In the genomic region with DNA sequence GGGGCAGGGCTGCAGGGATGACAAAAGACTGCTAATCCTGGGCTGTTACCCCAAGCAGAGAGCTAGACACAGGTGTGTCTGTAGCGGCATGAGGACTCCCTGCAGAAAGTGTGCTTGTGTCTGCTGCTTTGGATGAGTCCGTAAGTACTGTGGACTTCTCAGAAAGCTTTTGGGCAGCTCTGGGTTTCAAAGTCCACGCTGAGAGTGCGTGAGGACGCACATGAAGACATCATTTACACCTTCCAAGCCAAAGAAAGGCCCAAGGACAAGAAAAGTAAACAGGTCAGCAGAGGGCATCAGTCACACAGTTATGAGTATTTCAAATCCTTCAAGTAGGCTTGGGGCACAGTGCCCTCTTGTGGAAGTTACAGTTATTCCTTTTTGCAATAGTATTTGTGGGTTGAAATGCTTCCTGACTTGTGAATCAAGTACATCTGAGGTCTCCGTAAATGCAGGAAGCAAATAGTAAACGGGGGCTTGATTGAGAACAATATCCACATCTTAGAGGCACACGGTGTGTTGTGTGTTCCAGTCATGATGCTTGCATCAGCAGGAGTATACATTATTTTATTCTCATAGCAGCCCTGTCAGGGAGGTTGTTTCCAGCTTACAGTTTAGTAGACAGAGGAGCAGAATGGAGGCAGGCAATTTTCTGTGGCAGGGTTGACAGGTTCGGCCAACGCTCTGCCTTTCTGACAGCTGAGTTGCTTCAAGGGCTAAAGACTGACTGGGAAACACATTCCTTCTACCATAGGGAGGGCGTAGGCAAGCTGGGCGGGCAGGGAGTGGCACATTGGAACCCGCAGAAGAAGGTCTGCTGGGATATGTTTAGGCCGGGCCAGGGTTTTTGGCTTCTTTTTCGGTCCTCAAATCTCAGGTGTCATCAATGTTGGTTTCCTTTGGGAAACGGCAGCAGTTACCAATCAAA, we compare ENCODE assay signal across 7 mouse cellular contexts. TPM values are rescaled to one million over a fixed set of nuclear protein-coding genes. Genes with fewer than 3 reads are reported as not detected.
A peak's percentile ranks its signal among the peaks of the same experiment; 100 is the strongest.
DNase-seq lines count a peak whose midpoint lies in the region; ATAC-seq lines count a peak whose summit lies in the region.

No protein-coding gene starts in this region.

- peaks cover 6% of the 10 kb centered on the region; the same call in 1 of the 2 replicates for H3K4me1 ChIP-seq in intestine, embryonic 14.5 days (replicated peaks; ENCODE audit: control insufficient read depth, insufficient read depth, low read length)
- no peaks in the 10 kb centered on the region for H3K4me1 ChIP-seq in midbrain, embryonic 11.5 days (ENCODE audit: control insufficient read depth, insufficient read depth, low read length)

- peak; percentile 61; the same call in 1 of the 2 replicates for ATAC-seq in intestine, embryonic 14.5 days (replicated peaks; ENCODE audit: low FRiP score, low TSS enrichment, low read depth)
- ATAC-seq in midbrain, embryonic 11.5 days (ENCODE audit: low FRiP score) = peak; percentile 80

- intact Hi-C loops in left cerebral cortex, postnatal 25 days (cut with DNase I) = loop anchor here (2.0 to 10.0 kb wide), 2 partner anchors 336 to 558 kb away; no protein-coding TSS in a partner anchor

- 46% methylated on average over 16 of the region's 16 CpGs for WGBS in intestine, embryonic 14.5 days
- WGBS in midbrain, embryonic 11.5 days = 52% methylated on average over 16 of the region's 16 CpGs

- H3K9ac ChIP-seq in intestine, embryonic 14.5 days (ENCODE audit: low read length) = no peak overlapping the region
- no peak overlapping the region for H3K9ac ChIP-seq in midbrain, embryonic 11.5 days (ENCODE audit: low read length)

- no peaks in the 10 kb centered on the region for H3K36me3 ChIP-seq in intestine, embryonic 14.5 days (ENCODE audit: control insufficient read depth, insufficient read depth, low read length)
- no peaks in the 10 kb centered on the region for H3K36me3 ChIP-seq in midbrain, embryonic 11.5 days (ENCODE audit: control insufficient read depth, insufficient read depth, low read length)

- H3K27me3 ChIP-seq in intestine, embryonic 14.5 days (replicated peaks; ENCODE audit: control insufficient read depth, insufficient read depth, low read length) = no peaks in the 10 kb centered on the region
- H3K27me3 ChIP-seq in midbrain, embryonic 11.5 days (ENCODE audit: control insufficient read depth, insufficient read depth, low read length) = no peaks in the 10 kb centered on the region; the same call in 1 of the 2 replicates

- H3K9me3 ChIP-seq in intestine, embryonic 14.5 days (ENCODE audit: control insufficient read depth, low read length) = no peaks in the 10 kb centered on the region
- H3K9me3 ChIP-seq in midbrain, embryonic 11.5 days (ENCODE audit: control insufficient read depth, low read length) = no peaks in the 10 kb centered on the region

- H3K4me2 ChIP-seq in intestine, embryonic 14.5 days (ENCODE audit: low read length) = no peak overlapping the region
- H3K4me2 ChIP-seq in midbrain, embryonic 11.5 days = no peak overlapping the region

- 0 out of 2 replicates have a peak overlapping the region, but pooled peaks have one; percentile 38 for H3K27ac ChIP-seq in intestine, embryonic 14.5 days (ENCODE audit: low read depth)
- no peak overlapping the region for H3K27ac ChIP-seq in midbrain, embryonic 11.5 days (ENCODE audit: low read depth, low read length)

- peak; percentile 51 to 62 for DNase-seq in adrenal gland, adult 18-20 months (ENCODE audit: low spot score in 2 of 2)
- peak; percentile 93 for DNase-seq in embryo, embryonic 10 days (ENCODE audit: low spot score)
- DNase-seq in gastrocnemius, postnatal 10 days = peak; percentile 69
- peak; percentile 89 for DNase-seq in intestine, embryonic 14.5 days (ENCODE audit: low spot score)
- DNase-seq in left cerebral cortex, postnatal 25 days (ENCODE audit: low spot score in 2 of 2) = peak; percentile 81 to 88
- DNase-seq in midbrain, embryonic 11.5 days (ENCODE audit: low spot score, missing footprints) = peak; percentile 94
- peak; percentile 73 for DNase-seq in right cerebral cortex, postnatal 4 days

- no peak overlapping the region for H3K4me3 ChIP-seq in intestine, embryonic 14.5 days (ENCODE audit: low read depth, low read length)
- no peak overlapping the region for H3K4me3 ChIP-seq in midbrain, embryonic 11.5 days (ENCODE audit: low read depth, low read length)

RNA-seq across cellular contexts. Expression of gene 4930558K02Rik, which starts 2.9 kb away (rescaled TPM):
- total RNA-seq in adrenal gland, adult 18-20 months (2021) = under 1 TPM in 1 of 2 experiments, not detected in 1; 0.32 TPM
- not detected for total RNA-seq in gastrocnemius, postnatal 10 days (2021)
- not detected in 2 replicates for polyA plus RNA-seq in intestine, embryonic 14.5 days (2014; fragmentation: Nextera tagmentation; extraction: Ambion mirVana)
- not detected for total RNA-seq in left cerebral cortex, postnatal 25 days (2021)
- polyA plus RNA-seq in midbrain, embryonic 11.5 days (2014; fragmentation: Nextera tagmentation; extraction: Ambion mirVana) = not detected in 2 replicates

RNA-seq across cellular contexts. Expression of gene Pigc, which starts 7.5 kb away (rescaled TPM):
- total RNA-seq in adrenal gland, adult 18-20 months (2021) = 10 to 100 TPM; 16.8 to 17.7 TPM
- 10 to 100 TPM; 15.9 to 19.5 TPM for total RNA-seq in gastrocnemius, postnatal 10 days (2021)
- 37.4 and 40.3 TPM in 2 replicates for polyA plus RNA-seq in intestine, embryonic 14.5 days (2014; fragmentation: Nextera tagmentation; extraction: Ambion mirVana)
- 10 to 100 TPM; 15.4 to 16.6 TPM for total RNA-seq in left cerebral cortex, postnatal 25 days (2021)
- 33.3 and 35.7 TPM in 2 replicates for polyA plus RNA-seq in midbrain, embryonic 11.5 days (2014; fragmentation: Nextera tagmentation; extraction: Ambion mirVana)
